Mouse (Mus musculus): ENCODE measurements around the gene Mfap5. TPM values are rescaled to one million over a fixed set of nuclear protein-coding genes. Genes with fewer than 3 reads are reported as not detected.
"Not testable (repeated sequence)": the region's sequence is repeated elsewhere in the genome, so short reads cannot be mapped to it uniquely, and the experiment has no call there.

Mfap5 gene
- polyA plus RNA-seq, 1 experiment from 2014 or later = not detected

- Histone ChIP-seq H3K36me3 (ENCODE audit: inconsistent target) (no peaks in the 10 kb centered on the region), H3K79me2 (ENCODE audit: inconsistent target) (no peaks in the 10 kb centered on the region), H3K27ac (no peak overlapping the region), H3K4me3 (ENCODE audit: inconsistent target) (no peak overlapping the region)
- WGBS (ENCODE audit: missing documents) = 79% methylated on average over 8 of the region's 8 CpGs
Observed at GRCm38 (mm10) chr6:122531466-122532174, 26.0 kb downstream of the Mfap5 start.

- Histone ChIP-seq H3K4me3 (ENCODE audit: inconsistent target) (no peak overlapping the region), H3K27ac (no peak overlapping the region), H3K79me2 (ENCODE audit: inconsistent target) (no peaks in the 10 kb centered on the region), H3K36me3 (ENCODE audit: inconsistent target) (no peaks in the 10 kb centered on the region)
- WGBS (ENCODE audit: missing documents) = 21% methylated on average over 4 of the region's 4 CpGs
Observed at GRCm38 (mm10) chr6:122532883-122533302, 27.2 kb downstream of the Mfap5 start.

DNA sequence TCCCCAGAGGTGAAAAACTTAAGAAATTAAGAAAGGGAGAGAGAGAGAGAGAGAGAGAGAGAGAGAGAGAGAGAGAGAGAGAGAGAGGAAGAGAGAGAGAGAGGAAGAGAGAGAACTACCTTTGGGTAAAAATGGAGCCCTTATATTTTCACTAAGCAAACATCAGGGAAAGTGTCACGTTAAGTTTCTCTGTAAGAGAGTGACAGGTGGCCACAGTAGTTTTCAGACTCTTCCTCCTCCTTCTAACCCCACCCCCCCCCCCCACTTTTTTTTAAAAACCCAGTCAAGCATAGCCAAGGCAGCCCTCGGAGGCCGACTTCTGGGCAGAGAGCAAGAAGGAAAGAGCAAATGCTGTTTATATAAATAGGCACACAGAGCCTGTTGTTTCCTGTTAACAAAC is 28.4 kb downstream of the Mfap5 start:
- 37% methylated on average over 3 of the region's 3 CpGs for WGBS (ENCODE audit: missing documents)
- Histone ChIP-seq H3K27ac (no peak overlapping the region), H3K36me3 (ENCODE audit: inconsistent target) (no peaks in the 10 kb centered on the region), H3K4me3 (ENCODE audit: inconsistent target) (no peak overlapping the region), H3K79me2 (ENCODE audit: inconsistent target) (no peaks in the 10 kb centered on the region)

DNA sequence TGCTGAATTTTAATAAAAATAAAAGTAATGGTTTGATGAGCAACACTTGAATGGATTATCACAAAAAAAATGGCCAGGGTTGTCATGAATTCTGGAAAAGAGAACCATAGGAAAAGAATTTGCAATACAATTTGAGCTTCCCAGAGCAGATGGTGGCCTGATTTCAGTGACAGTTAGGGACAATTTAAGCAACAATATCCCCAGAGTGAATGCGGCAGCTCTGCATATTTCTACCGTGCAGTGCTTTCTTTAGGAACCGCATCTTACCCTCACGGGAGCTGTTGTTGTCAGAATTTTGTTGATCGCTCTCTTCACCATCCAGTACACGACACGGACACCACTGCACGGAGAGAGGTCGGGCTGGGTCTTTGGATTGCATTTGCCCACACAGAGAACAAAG is 33.9 kb downstream of the Mfap5 start:
- 95% methylated on average over 9 of the region's 9 CpGs for WGBS (ENCODE audit: missing documents)
- no peaks in the 10 kb centered on the region for H3K79me2 ChIP-seq (ENCODE audit: inconsistent target)
- H3K4me3 ChIP-seq (ENCODE audit: inconsistent target) = no peak overlapping the region
- H3K36me3 ChIP-seq (ENCODE audit: inconsistent target) = no peaks in the 10 kb centered on the region
- no peak overlapping the region for H3K27ac ChIP-seq

DNA sequence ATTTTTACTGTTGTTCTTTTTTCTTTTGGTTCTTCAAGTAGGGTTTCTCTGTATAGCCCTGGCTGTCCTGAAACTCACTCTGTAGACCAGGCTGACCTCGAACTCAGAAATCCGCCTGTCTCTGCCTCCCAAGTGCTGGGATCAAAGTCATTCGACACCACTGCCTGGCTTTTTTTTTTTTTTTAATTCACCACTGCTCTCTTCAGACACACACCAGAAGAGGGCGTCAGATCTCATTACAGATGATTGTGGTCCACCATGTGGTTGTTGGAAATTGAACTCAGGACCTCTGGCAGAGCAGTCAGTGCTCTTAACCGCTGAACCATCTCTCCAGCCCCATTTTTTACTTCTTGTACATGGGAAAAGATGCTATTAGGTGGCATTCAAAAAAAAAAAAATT is 36.8 kb downstream of the Mfap5 start:
- not testable (repeated sequence) for H3K27ac ChIP-seq; H3K79me2 ChIP-seq (ENCODE audit: inconsistent target); H3K4me3 ChIP-seq (ENCODE audit: inconsistent target); H3K36me3 ChIP-seq (ENCODE audit: inconsistent target)
- 81% methylated on average over 5 of the region's 5 CpGs for WGBS (ENCODE audit: missing documents)

DNA sequence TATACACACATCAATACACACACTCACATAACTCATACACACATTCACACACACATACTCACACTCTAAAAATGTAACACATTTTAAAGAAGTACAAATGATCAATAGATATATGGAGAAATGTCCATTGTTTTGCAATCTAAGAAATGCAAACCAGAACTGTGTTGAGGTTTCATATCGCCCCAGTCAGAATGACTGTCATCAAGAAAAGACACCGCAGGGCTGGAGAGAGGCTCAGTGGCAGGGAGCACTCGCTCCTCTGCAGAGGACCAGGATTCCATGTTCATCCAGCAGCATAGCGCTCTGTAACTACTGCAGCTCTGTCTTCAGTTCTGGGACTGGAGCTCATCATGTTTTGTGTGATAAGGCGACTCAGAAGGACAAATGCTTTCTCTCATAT is 37.9 kb downstream of the Mfap5 start:
- no peaks in the 10 kb centered on the region for H3K79me2 ChIP-seq (ENCODE audit: inconsistent target)
- WGBS (ENCODE audit: missing documents) = 75% methylated on average over 5 of the region's 5 CpGs
- H3K4me3 ChIP-seq (ENCODE audit: inconsistent target) = no peak overlapping the region
- H3K27ac ChIP-seq = no peak overlapping the region
- H3K36me3 ChIP-seq (ENCODE audit: inconsistent target) = no peaks in the 10 kb centered on the region

DNA sequence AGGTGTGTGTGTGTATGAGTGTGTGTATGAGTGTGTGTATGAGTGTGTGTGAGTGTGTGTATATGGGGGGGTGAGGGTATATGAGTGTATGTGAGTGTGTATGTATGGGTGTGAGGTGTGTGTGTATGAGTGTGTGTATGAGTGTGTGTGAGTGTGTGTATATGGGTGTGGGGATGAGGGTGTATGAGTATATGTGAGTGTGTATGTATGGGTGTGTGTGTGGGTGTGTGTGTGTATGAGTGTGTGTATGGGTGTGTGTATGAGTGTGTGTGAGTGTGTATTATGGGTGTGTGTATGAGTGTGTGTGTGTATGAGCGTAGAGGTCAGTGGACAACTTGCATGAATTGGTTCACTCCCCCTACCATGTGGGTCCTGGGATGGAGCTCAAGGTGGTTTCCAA is 39.0 kb downstream of the Mfap5 start:
- H3K4me3 ChIP-seq (ENCODE audit: inconsistent target) = no peak overlapping the region
- H3K27ac ChIP-seq = no peak overlapping the region
- no peaks in the 10 kb centered on the region for H3K79me2 ChIP-seq (ENCODE audit: inconsistent target)
- no peaks in the 10 kb centered on the region for H3K36me3 ChIP-seq (ENCODE audit: inconsistent target)
- 100% methylated on average over 1 of the region's 1 CpGs for WGBS (ENCODE audit: missing documents)

- Histone ChIP-seq H3K79me2 (ENCODE audit: inconsistent target) (no peaks in the 10 kb centered on the region), H3K4me3 (ENCODE audit: inconsistent target) (no peak overlapping the region), H3K36me3 (ENCODE audit: inconsistent target) (no peaks in the 10 kb centered on the region), H3K27ac (no peak overlapping the region; the same call in 1 of the 2 replicates)
- 5% methylated on average over 9 of the region's 9 CpGs for WGBS (ENCODE audit: missing documents)
Observed at GRCm38 (mm10) chr6:122545289-122545882, 39.7 kb downstream of the Mfap5 start.

- no peak overlapping the region for H3K27ac ChIP-seq
- no peaks in the 10 kb centered on the region for H3K79me2 ChIP-seq (ENCODE audit: inconsistent target)
- H3K36me3 ChIP-seq (ENCODE audit: inconsistent target) = no peaks in the 10 kb centered on the region
- WGBS (ENCODE audit: missing documents) = 84% methylated on average over 10 of the region's 10 CpGs
- H3K4me3 ChIP-seq (ENCODE audit: inconsistent target) = no peak overlapping the region
Observed at GRCm38 (mm10) chr6:122545948-122546347, 40.3 kb downstream of the Mfap5 start.

GRCm38 (mm10) chr6:122553606-122554005 is 48.0 kb downstream of the Mfap5 start, which contains the start of gene Aicda:
Aicda (plus strand) TSS chr6:122553801.
- no peaks in the 10 kb centered on the region for H3K36me3 ChIP-seq (ENCODE audit: inconsistent target)
- H3K27ac ChIP-seq = no peak within 1 kb of the TSS
- H3K4me3 ChIP-seq (ENCODE audit: inconsistent target) = no peak within 1 kb of the TSS
- no peaks in the 10 kb centered on the region for H3K79me2 ChIP-seq (ENCODE audit: inconsistent target)
- 77% methylated on average over 9 of the region's 9 CpGs for WGBS (ENCODE audit: missing documents)

DNA sequence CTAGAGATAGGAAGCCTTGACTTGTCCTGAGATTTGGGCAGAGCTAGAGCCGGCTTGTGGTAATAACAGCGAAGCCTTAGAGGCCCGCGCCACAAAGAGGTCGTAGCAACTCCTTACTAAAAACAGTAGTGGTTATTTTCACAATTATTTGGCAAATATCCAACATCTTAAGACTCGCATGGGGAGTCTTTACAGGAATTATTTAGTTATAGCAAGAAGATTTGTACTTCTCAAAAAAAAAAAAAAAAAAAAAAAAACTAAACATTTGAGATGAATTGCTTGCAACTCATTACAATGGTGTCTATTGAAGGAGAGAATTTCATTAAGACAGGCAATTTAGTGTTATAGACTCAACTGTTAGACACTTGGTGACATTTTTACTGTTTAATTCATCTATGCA is 48.5 kb downstream of the Mfap5 start:
- WGBS (ENCODE audit: missing documents) = 56% methylated on average over 6 of the region's 6 CpGs
- no peak overlapping the region for H3K27ac ChIP-seq

GRCm38 (mm10) chr6:122555266-122555665 is 49.6 kb downstream of the Mfap5 start:
- H3K4me3 ChIP-seq (ENCODE audit: inconsistent target) = no peak overlapping the region
- no peak overlapping the region for H3K27ac ChIP-seq
- 59% methylated on average over 6 of the region's 7 CpGs for WGBS (ENCODE audit: missing documents)
- no peaks in the 10 kb centered on the region for H3K79me2 ChIP-seq (ENCODE audit: inconsistent target)
- H3K36me3 ChIP-seq (ENCODE audit: inconsistent target) = no peaks in the 10 kb centered on the region

More for the DNA sequence above, 48.5 kb downstream of the Mfap5 start:
- no peaks in the 10 kb centered on the region for H3K79me2 ChIP-seq (ENCODE audit: inconsistent target)
- H3K4me3 ChIP-seq (ENCODE audit: inconsistent target) = no peak overlapping the region
- no peaks in the 10 kb centered on the region for H3K36me3 ChIP-seq (ENCODE audit: inconsistent target)

DNA sequence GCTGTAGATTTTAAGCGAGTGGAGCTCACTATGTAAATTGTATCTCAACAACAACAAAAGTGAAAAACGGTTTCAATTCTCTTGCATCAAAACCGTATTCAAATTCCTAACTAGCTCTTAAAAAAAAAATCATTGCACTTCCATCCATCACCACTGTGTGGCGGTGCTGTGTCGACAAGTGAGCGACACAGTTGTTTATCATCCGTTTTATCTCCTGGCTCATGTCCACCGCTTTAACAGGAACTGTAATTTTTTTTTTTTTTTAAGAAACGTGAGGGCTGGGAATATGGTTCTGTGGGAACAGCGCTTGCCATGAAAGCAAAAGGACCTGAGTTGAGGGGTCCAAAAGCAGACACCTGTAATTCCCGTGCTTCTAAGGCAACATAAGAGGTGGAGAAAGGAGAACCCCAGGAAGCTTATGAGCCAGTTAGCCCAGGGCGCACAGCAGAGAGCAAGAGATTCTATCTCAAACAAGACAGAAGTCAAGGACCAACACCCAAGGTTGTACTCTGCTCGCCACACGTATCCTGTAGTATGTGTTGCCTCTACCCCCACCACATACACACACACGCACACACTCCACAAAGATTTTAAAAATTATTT is 51.4 kb downstream of the Mfap5 start:
- H3K79me2 ChIP-seq (ENCODE audit: inconsistent target) = no peaks in the 10 kb centered on the region
- no peak overlapping the region for H3K27ac ChIP-seq
- H3K4me3 ChIP-seq (ENCODE audit: inconsistent target) = no peak overlapping the region
- WGBS (ENCODE audit: missing documents) = 11% methylated on average over 14 of the region's 15 CpGs
- no peaks in the 10 kb centered on the region for H3K36me3 ChIP-seq (ENCODE audit: inconsistent target)

- WGBS (ENCODE audit: missing documents) = 5% methylated on average over 12 of the region's 17 CpGs
- H3K4me3 ChIP-seq (ENCODE audit: inconsistent target) = no peak overlapping the region
- H3K36me3 ChIP-seq (ENCODE audit: inconsistent target) = no peaks in the 10 kb centered on the region
- no peaks in the 10 kb centered on the region for H3K79me2 ChIP-seq (ENCODE audit: inconsistent target)
- H3K27ac ChIP-seq = no peak overlapping the region
Observed at GRCm38 (mm10) chr6:122560427-122560826, 54.8 kb downstream of the Mfap5 start.

DNA sequence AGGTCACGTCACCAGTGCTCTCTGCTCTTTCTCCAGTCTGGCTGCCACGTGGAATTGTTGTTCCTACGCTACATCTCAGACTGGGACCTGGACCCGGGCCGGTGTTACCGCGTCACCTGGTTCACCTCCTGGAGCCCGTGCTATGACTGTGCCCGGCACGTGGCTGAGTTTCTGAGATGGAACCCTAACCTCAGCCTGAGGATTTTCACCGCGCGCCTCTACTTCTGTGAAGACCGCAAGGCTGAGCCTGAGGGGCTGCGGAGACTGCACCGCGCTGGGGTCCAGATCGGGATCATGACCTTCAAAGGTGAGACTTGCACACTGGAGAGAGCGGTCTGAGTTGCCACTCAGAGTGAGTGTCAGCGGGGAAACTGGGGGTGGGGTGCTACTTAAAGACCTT is 55.4 kb downstream of the Mfap5 start:
- no peak overlapping the region for H3K27ac ChIP-seq
- no peak overlapping the region for H3K4me3 ChIP-seq (ENCODE audit: inconsistent target)
- H3K36me3 ChIP-seq (ENCODE audit: inconsistent target) = no peaks in the 10 kb centered on the region
- WGBS (ENCODE audit: missing documents) = 85% methylated on average over 20 of the region's 20 CpGs
- no peaks in the 10 kb centered on the region for H3K79me2 ChIP-seq (ENCODE audit: inconsistent target)

Data from macrophage (primary cell).